Mouse (Mus musculus) myocyte (in vitro differentiated cells): ENCODE results near the gene Lman1l.

Source experiments
- CEBPB ChIP-seq: IDR thresholded peaks from 2 replicates; pipeline ENCODE4 v1.6.1; 2011; ENCODE audit warnings: mild to moderate bottlenecking, moderate library complexity; ENCODE audit not compliant: poor library complexity, insufficient read depth, severe bottlenecking
- E2F4 ChIP-seq: IDR thresholded peaks from one replicate; pipeline ENCODE4 v1.6.1; 2011; ENCODE audit warnings: mild to moderate bottlenecking, control low read depth, moderate library complexity; ENCODE audit not compliant: insufficient read depth
- MAX ChIP-seq: IDR thresholded peaks from one replicate; pipeline ENCODE4 v1.6.1; 2011; ENCODE audit warnings: low read depth, mild to moderate bottlenecking, control low read depth
- POLR2A ChIP-seq: IDR thresholded peaks from one replicate; pipeline ENCODE4 v1.6.1; 2011; ENCODE audit warnings: low read depth, mild to moderate bottlenecking, control low read depth, moderate library complexity; ENCODE audit not compliant: insufficient read length
- POLR2AphosphoS2 ChIP-seq: IDR thresholded peaks from one replicate; pipeline ENCODE4 v1.6.1; 2011; ENCODE audit warnings: low read depth, control low read depth; ENCODE audit not compliant: insufficient read length
- USF1 ChIP-seq: IDR thresholded peaks from one replicate; pipeline ENCODE4 v1.6.1; 2011; ENCODE audit warnings: low read depth, mild to moderate bottlenecking, control low read depth, moderate library complexity

DNA sequence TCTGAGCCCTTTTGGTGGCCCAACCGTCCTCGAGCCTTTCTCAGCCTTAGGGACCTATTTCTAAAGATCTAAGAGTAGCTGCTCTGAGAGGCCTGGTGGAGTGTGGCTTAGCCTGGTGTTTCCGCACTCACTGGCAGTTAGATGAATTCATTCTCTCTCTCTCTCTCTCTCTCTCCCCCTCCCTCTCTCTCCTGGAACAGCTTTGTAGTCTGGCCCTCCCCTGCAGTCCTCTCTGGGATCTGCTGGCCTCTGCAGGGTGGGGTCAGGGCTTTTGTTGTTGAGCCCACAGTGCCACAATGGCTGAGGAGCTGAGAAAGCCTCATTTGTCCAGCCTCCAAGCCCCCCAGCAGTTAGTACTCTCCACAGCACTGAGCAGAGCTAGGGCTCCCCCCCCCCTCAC lies 32.3 kb upstream of the Lman1l start:
- TF ChIP-seq POLR2AphosphoS2: no peak
- no peak for TF ChIP-seq POLR2A
- no peak for TF ChIP-seq MAX
- no peak for TF ChIP-seq E2F4
- no peak for TF ChIP-seq USF1
- TF ChIP-seq CEBPB: no peak
